Mouse (Mus musculus): ENCODE results near the gene Npl.

DNA sequence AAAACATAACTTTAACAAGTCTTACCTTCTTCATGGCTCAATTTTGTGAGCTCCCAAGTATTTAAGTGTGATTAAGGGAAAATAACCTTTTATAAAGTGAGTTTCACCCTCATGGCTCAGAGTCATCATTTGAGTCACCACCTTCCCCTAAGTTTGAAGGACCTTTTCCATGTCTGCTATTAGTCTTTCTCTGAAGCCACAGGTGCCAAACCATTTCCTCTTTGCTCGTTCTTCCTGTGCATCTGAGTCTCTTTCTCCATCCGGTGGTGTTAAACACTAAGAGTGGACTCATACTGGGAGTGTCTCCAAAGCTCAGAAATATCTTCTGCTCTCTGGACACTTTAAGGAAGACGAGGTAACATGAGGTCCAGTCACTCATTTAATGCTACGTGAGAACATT lies 33.3 kb upstream of the Npl start:
- TF ChIP-seq POLR2A (IDR thresholded peaks at IDR 0.05; ENCODE audit: extremely low read depth, insufficient read depth, low read length), result no peak
- no peak for TF ChIP-seq CTCF (IDR thresholded peaks at IDR 0.05; ENCODE audit: low read depth, low read length)

Measured in liver, adult 2 months (tissue).